Mouse (Mus musculus) kidney, adult 2 months (tissue): ENCODE results near the gene Pfdn6.

ENCODE experiments used
- CTCF ChIP-seq: fragments of 200-500 bp; conservative IDR thresholded peaks from 2 replicates; pipeline ENCODE4 v1.5.1; 2011; ENCODE audit warnings: low read depth, mild to moderate bottlenecking, control low read depth, low read length, moderate library complexity, mixed read lengths; ENCODE audit not compliant: insufficient read depth, insufficient read length
- POLR2A ChIP-seq: fragments of 200-500 bp; IDR thresholded peaks from one replicate; pipeline ENCODE4 v1.6.1; 2011; ENCODE audit warnings: low read depth, low read length, control low read depth

GRCm38 (mm10) chr17:33909869-33910250 lies 30.3 kb downstream of the Pfdn6 start:
- TF ChIP-seq CTCF = no peak
- no peak for TF ChIP-seq POLR2A
